Mouse (Mus musculus): ENCODE measurements around the gene Rbfox1.

Rbfox1 gene

DNA sequence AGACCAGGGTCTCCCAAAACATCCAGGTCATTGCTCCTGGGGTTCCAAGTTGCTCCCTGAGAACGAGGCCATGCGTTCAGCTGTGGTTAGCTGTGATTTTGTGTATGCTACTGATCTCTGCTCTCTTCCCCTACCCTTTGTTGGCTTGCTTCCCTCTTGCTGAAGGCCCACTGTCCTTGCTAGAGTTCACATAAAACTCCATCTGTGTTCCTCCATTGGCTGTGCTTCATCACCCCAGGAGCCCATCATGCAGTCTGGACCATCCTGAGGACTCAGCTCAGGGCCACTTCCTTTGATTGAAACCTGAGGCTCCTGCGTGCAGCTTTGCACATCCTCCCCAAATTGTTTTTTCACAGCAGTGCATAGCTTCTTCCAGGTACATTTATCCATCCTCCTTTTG, 600.5 kb downstream of the Rbfox1 start:
- no peak for DNase-seq

DNA sequence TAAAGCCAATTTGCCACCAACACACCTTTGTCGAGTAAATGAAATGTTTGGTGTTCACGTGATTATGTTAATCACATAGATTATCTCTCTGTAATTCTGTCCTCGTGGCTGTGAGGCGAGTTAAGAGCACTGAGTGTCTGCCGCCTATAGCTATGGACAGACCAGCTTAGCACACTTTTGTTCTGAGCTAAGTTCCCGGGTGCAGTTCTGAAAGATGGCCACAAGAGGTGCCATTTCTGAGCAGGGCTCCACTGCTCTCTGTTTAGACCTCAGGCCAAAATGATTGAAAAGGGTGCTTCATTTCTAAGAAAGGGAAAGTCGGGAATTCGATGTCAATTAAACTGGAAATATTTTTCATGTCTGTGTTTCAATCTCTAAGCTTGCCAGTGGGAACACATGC, 617.1 kb downstream of the Rbfox1 start:
- no peak for DNase-seq

- peak; percentile 20 for DNase-seq
Measured at GRCm38 (mm10) chr16:6503573-6504331, 618.6 kb downstream of the Rbfox1 start.

- no peak for DNase-seq
Measured at GRCm38 (mm10) chr16:6508924-6509323, 623.8 kb downstream of the Rbfox1 start.

DNA sequence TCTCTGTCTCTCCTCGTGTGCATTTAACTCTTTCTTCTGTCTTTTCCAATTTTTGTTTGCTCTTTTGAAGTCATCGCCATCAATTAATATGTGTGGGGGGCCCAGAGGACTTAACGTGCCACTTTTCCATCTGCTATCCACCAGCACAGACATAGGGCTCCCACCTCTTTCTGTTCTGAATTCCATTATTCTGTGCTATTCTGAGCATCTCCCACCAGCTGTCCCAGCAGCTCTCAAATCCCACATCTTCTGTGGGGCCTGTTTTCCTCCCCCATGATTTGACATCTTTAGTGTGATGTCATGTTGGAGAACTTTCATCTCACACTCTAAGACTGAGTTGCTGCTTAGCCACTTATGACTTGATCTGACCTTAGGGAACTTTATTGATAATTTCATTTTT, 634.3 kb downstream of the Rbfox1 start:
- no peak for DNase-seq

GRCm38 (mm10) chr16:6525507-6526170, 640.5 kb downstream of the Rbfox1 start:
- no peak for DNase-seq

- DNase-seq, result no peak
Measured at GRCm38 (mm10) chr16:6531459-6531858, 646.3 kb downstream of the Rbfox1 start.

- DNase-seq, result no peak
Measured at GRCm38 (mm10) chr16:6532077-6532995, 647.2 kb downstream of the Rbfox1 start.

DNA sequence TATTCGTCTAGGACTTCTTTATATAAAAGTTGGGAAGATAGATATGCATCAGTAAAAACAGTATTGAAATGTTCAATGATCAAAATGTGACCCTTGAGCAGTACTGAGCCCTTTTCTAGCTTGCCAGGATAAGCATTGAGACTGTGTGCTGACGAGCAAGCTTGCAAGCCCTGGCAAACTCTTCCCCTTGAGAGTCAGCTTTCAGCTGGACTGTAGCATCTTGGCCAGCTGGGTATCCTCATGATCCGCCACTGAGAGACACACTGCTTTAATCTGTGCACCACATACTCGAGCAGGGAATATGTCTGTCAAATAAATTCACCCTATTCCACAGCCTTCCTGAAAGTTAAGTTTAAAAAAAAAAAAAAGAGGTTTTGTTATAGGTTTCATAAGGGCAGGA, 670.6 kb downstream of the Rbfox1 start:
- no peak for DNase-seq

DNA sequence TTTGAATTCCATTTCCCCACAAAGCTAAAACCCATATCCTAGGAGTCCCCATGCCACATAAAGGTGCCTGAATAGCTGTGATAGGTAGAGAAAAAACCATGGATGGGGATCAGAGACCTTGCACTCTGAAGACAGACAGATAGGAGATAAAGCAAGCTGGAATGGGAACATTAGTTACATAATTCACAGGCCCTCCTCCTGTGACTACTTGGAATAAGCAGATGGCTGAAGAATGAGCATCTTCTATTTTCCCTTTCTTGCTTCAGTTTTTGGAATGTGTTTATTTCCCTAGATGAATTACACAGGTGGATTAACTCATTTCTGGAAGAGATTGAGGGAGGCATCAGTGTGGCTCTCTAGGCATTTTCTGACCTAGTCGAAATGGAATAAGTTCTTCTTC, 672.6 kb downstream of the Rbfox1 start:
- no peak for DNase-seq

DNA sequence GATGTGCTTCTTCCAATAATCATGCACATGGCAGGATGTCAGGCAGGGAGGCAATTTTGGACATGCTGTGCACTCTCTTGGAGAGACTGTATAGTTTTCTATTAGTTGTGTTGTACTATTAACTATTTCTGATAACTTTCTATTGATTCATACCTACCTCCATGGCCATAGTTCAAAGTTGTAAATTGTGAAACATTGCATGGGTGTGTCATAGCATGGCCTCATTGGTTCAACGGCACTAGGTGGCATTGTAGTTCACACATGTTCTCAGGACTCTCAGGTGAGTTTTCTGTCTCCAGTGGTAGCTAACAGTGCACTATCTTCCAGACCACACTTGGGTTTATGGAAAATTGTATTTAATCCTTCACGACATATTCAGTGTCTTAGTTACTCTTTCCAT, 699.5 kb downstream of the Rbfox1 start:
- no peak for DNase-seq

- DNase-seq, result no peak
Measured at GRCm38 (mm10) chr16:6585204-6585603, 700.0 kb downstream of the Rbfox1 start.

DNA sequence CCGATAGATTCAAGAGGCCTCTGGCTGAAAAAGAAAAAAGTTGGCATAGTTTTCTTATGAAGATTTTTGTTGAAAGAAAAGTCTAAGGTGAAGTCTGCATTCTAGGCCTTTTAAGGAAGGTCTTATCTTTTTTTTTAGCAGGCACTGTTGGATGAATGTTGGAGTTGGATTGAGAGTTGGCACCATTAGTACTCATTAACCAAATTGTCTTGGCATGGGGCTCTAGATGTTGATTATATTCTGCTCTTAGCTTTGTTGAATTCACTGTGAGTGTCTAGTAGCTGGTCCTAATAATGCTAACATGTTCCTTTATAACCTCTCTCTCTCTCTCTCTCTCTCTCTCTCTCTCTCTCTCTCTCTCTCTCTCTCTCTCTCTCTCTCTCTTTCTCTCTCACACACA, 731.4 kb downstream of the Rbfox1 start:
- DNase-seq, result no peak

GRCm38 (mm10) chr16:6640330-6640729, 755.2 kb downstream of the Rbfox1 start:
- no peak for DNase-seq

DNA sequence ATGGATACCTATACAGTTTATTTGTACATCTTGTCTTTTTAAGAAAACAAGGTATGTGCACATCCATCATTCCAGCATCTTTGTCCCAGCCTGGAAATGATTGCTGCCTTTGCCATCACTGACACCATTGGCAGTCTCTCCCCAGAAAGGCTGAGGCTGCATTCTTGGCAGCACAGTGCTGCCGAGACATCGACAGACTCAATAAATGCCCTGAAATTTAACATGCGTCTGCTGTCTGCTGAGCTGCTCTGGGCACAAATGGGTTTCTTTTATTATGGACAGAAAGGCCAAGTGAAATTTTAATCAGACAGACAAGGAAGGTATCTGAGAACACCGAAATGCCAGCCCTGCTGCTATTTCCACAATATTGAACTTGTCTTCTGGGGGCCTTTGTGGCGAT, 761.8 kb downstream of the Rbfox1 start:
- no peak for DNase-seq

DNA sequence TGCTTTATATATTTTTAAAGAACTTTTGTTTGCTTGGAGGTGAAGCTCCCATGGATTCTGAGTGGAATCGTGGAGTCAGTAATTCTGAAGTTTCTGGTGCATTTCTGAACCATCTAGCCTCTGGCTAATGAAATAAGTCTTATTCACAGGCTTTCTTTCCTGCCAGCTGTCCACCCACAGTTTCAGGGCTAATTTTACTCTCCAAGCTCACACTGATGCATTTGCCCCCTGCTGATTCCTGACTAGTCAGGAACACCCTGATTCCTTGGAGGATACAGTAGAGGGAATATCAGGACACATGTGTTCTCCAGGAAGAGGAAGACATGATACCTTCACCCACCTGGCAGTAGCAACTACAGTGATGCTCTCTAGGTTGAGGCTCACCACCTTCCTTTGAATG, 763.6 kb downstream of the Rbfox1 start:
- DNase-seq, result no peak

DNA sequence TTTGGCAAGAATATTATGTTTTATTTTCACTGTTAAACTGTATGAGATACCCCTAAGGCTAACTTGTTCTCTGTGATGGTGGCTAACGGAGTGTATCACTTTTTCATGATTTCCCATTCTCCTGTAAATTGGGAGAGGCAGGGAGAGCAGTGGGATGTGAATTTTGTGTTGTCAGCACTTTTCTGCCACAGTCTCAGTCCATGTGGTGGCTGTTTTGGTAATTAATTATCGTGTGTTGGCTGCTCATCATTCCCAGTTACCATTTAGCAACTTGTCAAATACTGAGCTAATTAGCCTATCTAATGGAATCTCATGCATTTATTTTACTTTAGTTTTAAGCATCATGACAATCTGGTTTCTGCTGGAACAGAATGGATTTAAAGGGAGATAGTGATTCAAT, 773.4 kb downstream of the Rbfox1 start:
- no peak for DNase-seq

- no peak for DNase-seq
Measured at GRCm38 (mm10) chr16:6686076-6686757, 801.1 kb downstream of the Rbfox1 start.

- DNase-seq, result no peak
Measured at GRCm38 (mm10) chr16:6704847-6705246, 819.7 kb downstream of the Rbfox1 start.

DNA sequence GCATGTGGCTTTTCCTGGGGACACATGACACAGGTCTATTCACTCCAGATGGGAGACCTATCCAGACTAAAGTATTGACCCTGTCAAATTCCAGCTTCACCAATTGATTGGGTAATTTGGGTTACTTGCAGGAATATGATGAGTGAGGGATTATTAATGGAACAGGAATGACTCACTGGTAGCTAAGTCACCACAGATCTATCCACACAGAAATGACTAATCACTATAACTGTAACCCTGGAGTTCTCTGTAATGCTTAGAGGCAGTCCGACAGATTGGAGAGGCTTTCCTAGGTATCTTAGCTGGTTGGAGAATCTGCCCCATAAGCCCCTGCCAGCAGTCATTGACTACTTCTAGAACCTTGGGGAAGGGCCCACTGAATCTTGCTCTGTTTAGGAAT, 827.2 kb downstream of the Rbfox1 start:
- no peak for DNase-seq

DNA sequence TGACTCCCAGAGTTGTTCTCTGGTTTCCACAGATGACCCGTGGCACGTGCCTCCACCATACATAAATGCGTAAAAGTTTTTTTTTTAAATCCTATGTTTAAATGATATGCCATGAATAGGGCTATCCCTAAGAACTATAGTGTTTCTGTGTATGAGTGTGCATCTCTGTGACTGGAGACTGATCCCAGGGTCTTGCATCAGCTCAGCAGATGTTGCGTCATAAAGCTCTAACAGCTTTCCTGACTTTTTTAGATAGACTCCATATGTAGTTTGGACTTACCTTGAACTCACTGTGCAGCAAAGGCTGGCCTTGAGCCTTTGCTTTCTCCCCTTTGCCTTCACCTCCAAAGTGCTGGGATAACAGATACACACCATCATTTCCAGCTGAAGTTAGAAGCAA, 830.1 kb downstream of the Rbfox1 start:
- DNase-seq, result no peak

DNA sequence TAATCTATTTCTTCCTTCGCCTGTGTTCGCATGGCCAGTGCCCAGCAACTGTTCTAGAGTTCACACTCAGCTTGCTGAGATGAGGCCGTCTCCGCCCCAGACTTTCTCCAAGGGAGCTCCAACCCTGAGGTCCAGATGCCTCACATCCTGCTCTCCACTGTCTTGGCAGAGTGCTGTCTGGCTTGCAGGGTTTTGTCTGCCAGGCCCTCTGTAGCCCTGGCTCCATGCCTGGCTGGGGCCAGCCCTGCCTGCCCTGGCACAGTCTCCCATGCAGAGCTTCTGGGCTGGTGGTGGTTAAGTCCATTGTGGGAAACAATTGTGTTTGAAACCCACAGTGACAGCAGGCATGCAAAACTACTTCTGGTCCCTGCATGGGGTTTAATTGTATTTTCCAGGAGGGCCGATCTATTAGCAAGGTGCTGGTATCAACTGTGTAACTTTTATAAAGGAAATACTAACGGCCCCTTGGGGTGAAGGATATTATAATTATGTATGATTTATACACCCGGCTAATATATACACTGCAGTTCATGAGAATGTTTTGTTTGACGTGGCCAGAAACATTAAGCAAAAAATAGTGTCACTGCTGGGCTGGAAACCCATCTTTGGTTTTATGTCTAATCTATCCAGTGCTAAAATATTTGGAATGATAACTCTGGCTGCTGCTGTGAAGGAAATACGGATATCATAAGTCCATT, 831.2 kb downstream of the Rbfox1 start:
- DNase-seq, result peak; percentile 2

Measured in kidney, adult 11 months (tissue).